Mouse (Mus musculus): ENCODE measurements around the gene Zfp316.

Gene Zfp316

DNA sequence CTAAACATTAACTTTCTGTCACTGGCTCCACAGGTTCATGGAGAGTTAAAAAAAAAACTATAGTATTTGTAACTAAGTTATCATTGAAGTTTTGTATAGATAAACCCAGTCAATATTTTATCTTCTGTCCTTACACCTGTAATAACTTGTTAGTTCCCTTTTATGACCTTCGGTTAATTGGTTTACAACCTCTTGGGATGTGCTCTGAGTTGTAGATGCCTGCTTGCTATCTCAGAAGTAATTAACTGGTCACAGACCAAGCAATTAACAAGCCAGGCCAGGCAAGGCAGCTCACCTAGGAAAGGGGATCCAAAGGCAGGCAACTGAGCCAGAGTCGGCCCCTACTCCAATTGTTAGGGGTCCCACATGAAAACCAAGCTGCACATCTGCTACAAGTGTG is 56.0 kb downstream of the Zfp316 start:
- DNase-seq: no peak

DNA sequence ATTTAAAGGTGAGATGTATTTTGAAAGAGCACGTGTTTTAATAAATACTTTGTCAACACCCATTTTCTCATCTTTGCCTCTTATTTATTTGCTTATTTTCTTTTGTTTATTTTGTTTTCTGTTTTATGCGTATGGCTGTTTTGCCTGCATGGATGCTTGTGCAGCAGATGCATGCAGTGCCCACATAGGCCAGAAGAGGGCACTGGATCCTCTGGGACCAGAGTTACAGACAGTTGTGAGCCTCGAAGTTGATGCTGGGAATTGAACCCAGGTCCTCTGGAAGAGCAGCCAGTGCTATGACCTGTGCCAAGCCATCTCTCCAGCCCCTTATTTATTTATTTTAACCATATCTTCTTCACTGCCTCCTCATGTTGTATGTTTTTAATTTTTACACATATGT is 64.8 kb downstream of the Zfp316 start:
- DNase-seq: no peak
